Mouse (Mus musculus): ENCODE measurements around the gene Tmem25.
"Not testable (repeated sequence)": the region's sequence is repeated elsewhere in the genome, so short reads cannot be mapped to it uniquely, and the experiment has no call there.

The Tmem25 gene

DNA sequence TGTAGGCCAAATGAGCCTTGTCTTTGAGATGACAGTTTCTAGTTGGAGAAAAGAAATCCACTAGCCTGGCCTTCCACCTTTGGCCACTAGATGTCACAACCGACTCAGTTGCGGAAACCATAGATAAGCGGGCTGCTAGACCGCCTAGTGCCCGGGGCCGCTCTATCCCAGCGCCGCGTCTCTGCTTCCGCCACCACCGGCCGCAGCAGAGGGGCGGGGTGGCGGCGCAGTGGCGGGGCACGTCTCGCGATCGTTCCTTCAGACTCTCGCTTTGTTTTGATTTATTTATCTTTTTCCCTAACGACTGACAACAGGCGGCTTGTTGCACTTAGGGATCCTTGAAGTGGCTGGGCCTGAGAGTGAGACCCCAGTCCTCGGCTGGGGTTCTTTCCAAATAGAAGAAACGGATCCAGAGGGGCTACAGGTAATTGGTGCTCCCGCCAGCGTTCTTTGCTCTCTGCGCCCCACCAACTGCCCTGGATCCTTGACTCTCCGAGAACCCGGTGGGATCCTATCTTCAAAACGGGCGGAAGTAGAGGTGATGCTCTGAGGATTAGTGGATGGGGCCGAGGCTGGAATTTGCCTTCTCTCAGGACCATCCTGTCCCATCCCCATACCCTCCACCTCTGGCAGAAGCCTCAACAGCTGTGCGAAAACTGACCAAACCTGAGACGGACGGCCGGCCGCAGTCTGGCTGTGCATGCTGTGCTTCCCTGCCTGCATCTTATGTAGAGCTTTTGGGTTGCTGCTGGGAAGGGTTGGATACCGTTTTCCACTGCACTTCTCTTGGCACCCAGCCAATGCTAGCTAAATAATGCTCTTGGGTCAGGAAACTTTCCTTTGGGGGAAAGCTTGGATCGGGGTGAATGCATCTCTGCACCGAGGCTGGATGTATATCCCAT, 26.1 kb downstream of the Tmem25 start:
- DNase-seq (ENCODE audit: low spot score), result peak; percentile 86

DNA sequence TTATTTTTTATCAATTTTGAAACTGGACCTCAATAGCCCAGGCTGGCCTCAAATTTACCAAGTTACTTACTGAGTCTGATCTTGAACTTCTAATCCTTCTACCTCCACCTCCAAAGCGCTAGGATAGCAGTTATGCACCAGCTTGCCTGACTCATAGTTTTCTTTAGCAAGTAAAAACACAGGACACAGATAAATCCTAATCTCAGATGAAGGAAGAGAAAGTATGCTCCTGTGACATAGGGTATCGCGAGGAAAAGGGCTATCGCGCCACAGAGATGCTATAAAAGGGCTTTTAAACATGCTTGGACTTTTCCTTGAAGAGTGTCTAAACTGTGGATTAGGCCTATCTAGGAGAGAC, 26.7 kb downstream of the Tmem25 start:
- DNase-seq (ENCODE audit: low spot score), result no peak

DNA sequence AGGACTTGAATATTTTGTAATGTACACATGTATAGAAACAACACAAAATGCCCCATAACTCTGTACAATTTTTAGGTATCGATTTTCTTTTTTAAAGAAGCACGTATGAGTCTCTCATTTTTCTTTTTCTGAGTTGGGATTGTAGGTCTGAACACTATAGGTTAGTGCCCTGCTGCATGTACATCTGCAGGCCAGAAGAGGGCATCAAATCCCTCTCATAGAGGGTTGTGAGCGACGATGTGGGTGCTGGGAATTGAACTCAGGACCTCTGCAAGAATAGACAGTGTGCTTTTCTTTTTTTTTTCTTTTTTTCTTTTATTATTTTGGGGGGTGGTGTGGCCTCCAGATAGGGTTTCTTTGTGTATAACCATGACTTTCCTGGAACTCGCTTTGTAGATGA, 27.7 kb downstream of the Tmem25 start:
- DNase-seq (ENCODE audit: low spot score), result no peak

DNA sequence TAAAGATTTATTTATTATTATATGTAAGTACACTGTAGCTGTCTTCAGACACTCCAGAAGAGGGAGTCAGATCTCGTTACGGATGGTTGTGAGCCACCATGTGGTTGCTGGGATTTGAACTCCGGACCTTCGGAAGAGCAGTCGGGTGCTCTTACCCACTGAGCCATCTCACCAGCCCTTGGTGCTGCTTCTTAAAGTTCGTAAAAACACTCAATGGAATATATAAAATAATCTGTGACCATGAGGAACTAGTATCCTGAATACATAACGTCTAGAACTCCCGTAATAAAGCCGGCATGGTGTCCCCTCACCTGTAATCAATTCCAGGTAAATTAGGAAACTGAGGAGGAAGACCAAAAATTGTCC, 31.1 kb downstream of the Tmem25 start:
- DNase-seq (ENCODE audit: low spot score), result not testable (repeated sequence)

DNA sequence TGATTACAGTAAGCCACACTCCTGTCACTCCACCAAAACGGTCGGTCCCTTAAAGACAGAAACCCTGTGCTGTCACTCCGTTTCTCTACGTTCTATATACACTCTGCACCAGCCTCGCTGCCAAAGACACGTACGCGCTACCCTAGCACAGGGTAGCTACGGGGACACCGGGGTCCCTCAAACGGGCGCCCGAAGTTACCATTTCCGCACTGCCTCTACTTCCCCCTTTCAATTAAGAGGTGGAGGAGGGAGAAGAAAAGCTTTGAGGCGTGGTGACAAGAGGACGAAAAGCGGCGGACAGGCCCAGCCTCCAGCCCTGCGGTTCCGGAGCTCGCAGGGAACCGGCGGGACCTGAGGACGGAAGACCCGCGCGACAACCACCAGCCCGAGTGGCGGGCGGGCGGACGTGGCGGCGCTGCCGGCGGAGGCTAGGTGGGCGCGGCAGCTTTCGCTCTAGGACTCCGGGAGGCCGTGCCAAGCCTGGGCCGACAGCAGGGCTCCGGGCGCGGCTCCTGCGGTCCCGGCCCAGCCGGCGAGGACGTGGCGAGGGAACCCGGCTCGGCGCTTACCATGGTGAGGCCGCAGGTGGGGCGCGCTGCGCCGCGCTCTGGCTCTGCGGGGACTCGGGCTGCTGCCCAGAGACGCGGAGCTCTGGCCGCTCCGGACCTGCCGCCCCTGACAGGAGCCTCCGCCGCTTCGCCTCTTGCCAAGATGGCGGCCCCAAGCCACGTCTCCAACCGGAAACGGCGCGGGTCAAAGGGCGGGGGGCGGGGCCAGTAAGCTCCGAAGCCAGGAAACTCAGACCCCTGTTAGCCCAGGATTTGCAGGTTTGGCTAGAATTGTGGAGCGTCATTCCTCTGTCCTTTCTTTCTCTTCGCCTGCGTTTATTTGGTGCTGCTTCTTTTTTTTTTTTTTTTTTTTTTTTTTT, 31.7 kb downstream of the Tmem25 start, which contains the start of the genes Arcn1 and Ift46:
Gene Arcn1, minus strand, starts transcription at position 745 of the 928 bp plus-strand sequence.
Gene Ift46, plus strand, starts transcription at position 808 of the 928 bp plus-strand sequence.
- peak; percentile 76 for DNase-seq (ENCODE audit: low spot score)

DNA sequence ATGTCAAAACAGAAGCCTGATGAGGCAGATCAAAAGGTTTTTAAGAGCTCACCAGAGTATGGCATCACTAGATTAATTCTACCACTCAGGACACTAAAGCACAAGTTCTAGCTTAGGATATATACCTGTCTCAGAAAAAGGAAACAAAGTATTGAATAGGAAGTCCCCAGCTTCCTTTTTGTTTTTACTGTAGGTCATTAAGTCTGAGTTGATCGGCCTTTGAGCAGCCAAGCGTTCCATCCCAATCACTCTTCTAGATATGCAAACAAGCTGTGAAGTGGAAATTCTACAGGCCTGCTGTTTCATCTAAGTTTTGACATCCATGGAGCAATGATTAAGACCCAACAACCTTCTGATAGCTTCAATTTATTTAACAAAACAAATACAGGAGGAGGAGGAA, 38.2 kb downstream of the Tmem25 start:
- no peak for DNase-seq (ENCODE audit: low spot score)

DNA sequence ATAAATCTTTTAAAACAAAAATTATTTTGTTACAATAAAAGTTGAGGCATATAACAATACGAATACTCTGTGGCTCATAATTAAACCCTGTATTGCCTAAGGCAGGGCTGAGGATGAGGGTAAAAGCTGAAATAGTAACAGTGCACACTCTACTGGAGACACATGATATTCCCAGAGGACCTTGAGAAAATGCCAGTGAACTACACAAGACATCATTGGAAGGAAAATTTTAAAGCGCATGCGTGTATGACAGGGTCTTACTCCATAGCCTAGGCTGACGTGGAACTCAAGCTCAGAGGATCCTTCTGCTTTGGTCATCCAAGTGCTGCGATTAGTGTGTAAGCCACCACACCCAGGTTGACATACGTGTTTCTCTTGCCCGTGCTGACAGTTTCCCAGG, 50.6 kb downstream of the Tmem25 start:
- no peak for DNase-seq (ENCODE audit: low spot score)

DNA sequence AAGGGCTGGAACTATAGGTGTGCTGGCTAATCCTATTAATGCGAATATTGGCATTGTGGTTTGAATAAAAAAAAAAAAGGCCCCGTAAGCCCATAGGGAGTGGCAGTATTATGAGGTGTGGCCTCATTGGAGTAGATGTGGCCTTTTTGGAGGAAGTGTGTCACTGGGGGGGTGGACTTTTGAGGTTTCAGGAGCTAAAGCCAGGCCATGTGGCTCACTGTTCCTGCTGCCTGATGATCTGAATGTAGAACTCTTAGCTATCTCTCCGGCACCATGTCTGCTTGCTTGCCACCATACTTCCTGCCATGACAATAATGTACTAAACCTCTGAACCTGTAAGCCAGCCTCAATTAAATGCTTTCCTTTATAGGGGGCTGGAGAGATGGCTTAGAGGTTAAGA, 51.8 kb downstream of the Tmem25 start:
- no peak for DNase-seq (ENCODE audit: low spot score)

DNA sequence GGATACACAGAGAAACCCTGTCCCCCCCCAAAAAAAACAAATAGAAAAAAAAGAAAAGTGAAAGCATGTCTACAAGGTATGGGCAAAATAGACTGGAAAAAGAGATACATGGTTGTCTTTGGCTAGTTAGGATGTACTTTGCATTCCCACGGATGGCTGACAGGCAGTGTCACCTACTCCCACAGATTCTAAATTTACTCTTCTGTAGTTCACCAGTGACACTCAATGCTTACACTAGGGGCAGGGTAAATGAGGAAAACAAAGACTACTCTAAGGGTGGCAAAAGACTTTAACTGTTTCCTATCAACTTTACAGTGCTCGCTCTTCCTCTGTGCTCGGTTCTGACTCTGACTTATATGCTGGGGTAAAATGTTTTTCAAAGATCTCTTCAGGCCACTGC, 52.4 kb downstream of the Tmem25 start:
- no peak for DNase-seq (ENCODE audit: low spot score)

DNA sequence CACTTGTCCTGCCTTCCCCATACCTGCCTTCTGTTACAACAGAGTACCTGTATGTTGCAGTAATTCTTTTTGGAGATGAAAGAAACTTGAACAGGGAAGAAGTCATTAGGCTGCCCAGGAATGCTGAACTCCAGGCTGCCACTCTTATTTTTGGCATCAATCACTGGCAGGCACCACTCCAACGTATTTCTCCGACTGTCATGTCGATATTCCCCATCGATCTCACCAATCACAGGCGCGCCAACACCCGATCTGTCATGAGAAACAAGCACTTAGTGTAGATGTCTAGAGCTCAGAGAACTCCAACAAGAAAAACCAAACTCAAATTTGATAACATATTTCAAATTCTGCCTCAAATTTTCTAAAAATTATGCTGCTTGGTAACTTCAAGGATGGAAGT, 53.7 kb downstream of the Tmem25 start:
- no peak for DNase-seq (ENCODE audit: low spot score)
